Mouse (Mus musculus): Measurements from ENCODE around the gene Ctnnb1. TPM values are rescaled to one million over a fixed set of nuclear protein-coding genes. Genes with fewer than 3 reads are reported as not detected.
A peak's percentile ranks its signal among the peaks of the same experiment; 100 is the strongest.

Ctnnb1 gene
- total RNA-seq, 1 experiment from 2014 or later = 564 TPM

DNA sequence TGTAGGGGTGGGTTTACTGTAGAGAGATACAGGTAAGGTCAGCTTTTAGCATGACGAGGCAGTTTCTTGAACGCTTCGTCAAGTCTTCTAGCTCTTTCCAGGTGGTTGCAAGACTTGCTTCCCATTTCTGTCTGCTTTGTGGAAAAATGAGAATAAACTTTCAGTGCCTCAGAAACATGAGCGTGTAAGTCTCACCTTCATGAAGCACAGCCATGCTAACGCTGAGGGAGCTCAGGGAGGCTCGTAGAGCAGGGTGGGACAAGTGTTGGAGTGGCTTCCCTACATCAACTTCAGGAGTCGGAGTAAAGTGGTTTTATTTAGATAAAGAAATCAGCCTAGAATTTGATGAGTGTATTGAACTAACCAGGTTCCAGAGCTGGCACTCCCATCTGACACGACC, 17.1 kb downstream of the Ctnnb1 start:
- ATAC-seq (replicated peaks in 1 of 2; ENCODE audit: insufficient read depth in 1 of 2, low FRiP score in 2 of 2, low TSS enrichment in 1 of 2, low read depth in 1 of 2, poor library complexity in 2 of 2, severe bottlenecking in 2 of 2) = no peak

DNA sequence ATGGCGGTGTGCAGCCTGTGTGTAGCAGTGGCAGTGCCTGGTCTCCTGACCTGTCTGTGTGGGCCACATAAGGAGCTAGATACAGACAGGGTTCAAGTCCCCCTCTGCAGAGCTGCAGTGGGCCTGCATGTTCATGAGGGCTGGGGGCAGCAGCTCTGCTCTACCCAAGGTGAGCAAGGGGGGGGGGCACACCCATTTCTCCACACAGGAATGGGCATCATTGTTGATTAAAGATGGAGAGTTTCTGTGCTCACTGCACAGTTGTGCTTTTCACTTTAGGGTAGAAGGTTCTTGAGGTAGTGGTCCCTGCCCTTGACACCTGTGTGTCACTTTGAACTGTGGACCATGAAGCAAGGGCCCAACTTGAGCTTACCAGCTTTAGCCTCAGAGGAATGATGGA, 19.8 kb downstream of the Ctnnb1 start:
- no peak for ATAC-seq (replicated peaks in 1 of 2; ENCODE audit: insufficient read depth in 1 of 2, low FRiP score in 2 of 2, low TSS enrichment in 1 of 2, low read depth in 1 of 2, poor library complexity in 2 of 2, severe bottlenecking in 2 of 2)

DNA sequence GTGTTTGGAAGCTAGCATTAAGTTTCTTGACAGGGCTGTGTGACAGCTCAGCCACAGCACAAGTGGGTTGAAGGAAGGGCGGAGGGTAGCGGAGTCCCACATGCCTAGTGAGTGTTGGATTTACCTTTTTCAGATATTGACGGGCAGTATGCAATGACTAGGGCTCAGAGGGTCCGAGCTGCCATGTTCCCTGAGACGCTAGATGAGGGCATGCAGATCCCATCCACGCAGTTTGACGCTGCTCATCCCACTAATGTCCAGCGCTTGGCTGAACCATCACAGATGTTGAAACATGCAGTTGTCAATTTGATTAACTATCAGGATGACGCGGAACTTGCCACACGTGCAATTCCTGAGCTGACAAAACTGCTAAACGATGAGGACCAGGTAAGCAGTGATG, 21.7 kb downstream of the Ctnnb1 start:
- no peak for ATAC-seq (replicated peaks in 1 of 2; ENCODE audit: insufficient read depth in 1 of 2, low FRiP score in 2 of 2, low TSS enrichment in 1 of 2, low read depth in 1 of 2, poor library complexity in 2 of 2, severe bottlenecking in 2 of 2)

DNA sequence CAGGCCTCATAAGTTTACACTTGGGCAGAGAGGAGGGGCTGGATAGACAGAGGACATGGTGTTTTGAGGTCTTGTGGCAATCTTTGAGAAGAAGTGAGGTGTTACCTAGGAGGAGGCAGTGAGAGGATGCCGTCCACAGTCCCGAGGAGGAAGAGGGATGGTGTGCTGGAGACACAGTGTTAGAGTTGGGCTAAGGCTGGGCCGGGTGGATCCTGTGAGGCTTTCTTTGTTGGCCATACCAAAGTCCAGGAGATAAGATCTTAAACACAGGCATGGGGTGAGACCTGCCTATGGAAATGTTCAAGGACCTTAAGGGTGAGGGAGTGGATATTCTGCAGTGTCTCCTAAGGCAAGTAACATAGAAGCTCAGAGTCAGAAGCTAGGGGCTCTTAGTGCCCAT, 22.9 kb downstream of the Ctnnb1 start:
- ATAC-seq (replicated peaks in 1 of 2; ENCODE audit: insufficient read depth in 1 of 2, low FRiP score in 2 of 2, low TSS enrichment in 1 of 2, low read depth in 1 of 2, poor library complexity in 2 of 2, severe bottlenecking in 2 of 2) = no peak

DNA sequence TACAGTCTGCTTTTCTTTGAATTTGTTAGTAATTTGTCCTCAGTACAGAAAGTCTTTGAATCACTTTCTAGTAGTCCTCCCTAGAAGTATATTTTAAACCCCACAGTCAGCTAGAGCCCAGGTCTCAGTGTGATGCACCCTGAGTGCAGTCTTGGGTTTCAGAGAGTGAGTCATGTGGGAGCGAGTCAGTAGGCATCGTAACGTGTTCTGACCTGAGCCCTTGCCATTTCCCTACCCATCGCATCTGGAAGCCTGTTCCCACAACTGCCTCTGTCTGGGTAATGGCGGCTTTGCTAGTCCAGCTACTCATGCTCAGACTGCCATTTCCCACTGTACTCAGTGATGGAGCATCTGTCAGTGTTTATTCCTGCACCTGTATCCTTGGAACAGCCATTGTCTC, 29.0 kb downstream of the Ctnnb1 start:
- no peak for ATAC-seq (replicated peaks in 1 of 2; ENCODE audit: insufficient read depth in 1 of 2, low FRiP score in 2 of 2, low TSS enrichment in 1 of 2, low read depth in 1 of 2, poor library complexity in 2 of 2, severe bottlenecking in 2 of 2)

DNA sequence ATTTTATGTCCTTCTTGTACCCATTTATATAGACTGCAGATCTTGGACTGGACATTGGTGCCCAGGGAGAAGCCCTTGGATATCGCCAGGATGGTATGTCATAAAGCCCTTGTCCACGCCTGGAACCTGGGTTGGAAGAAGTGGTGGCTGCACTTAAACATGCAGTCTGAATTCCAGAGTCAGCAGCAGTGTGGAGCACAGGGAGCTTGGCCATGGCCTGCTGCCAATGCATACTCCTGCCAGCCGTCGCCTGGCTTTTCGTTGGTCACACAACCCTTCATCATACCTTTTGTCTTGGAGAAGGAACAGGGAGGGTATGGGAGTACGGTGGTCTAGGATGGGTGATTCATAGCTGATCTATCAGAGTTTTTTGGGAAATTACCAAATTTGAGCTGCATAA, 29.5 kb downstream of the Ctnnb1 start:
- ATAC-seq (replicated peaks in 1 of 2; ENCODE audit: insufficient read depth in 1 of 2, low FRiP score in 2 of 2, low TSS enrichment in 1 of 2, low read depth in 1 of 2, poor library complexity in 2 of 2, severe bottlenecking in 2 of 2) = no peak

DNA sequence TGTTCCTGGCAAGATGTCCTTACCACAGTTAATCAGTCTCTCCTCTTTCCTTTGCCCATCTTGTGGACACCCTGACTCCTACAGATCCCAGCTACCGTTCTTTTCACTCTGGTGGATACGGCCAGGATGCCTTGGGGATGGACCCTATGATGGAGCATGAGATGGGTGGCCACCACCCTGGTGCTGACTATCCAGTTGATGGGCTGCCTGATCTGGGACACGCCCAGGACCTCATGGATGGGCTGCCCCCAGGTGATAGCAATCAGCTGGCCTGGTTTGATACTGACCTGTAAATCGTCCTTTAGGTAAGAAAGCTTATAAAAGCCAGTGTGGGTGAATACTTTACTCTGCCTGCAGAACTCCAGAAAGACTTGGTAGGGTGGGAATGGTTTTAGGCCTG, 30.2 kb downstream of the Ctnnb1 start:
- ATAC-seq (replicated peaks in 1 of 2; ENCODE audit: insufficient read depth in 1 of 2, low FRiP score in 2 of 2, low TSS enrichment in 1 of 2, low read depth in 1 of 2, poor library complexity in 2 of 2, severe bottlenecking in 2 of 2) = no peak

DNA sequence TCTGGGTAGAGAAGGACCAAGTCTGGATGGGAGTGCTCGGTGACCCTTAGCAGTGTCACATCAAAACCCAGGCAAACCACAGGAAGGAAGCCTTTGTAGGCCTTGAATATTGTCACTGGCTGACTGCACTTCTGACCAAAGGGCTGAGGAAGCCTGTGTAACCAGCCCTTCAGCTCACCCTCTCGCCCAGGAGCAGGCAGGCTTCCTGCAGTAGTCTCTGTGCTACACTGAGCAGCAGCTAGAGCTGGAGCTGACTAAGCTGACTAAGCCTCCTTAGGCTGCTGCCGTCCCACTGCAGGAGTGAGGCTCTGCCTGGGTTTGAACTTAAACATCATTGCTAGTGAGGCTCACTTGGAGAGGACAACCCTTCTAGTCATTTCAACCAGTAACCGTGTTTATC, 31.6 kb downstream of the Ctnnb1 start:
- peak; percentile 50 to 57; a peak in 3 of 4 replicates for ATAC-seq (replicated peaks in 1 of 2; ENCODE audit: insufficient read depth in 1 of 2, low FRiP score in 2 of 2, low TSS enrichment in 1 of 2, low read depth in 1 of 2, poor library complexity in 2 of 2, severe bottlenecking in 2 of 2)

DNA sequence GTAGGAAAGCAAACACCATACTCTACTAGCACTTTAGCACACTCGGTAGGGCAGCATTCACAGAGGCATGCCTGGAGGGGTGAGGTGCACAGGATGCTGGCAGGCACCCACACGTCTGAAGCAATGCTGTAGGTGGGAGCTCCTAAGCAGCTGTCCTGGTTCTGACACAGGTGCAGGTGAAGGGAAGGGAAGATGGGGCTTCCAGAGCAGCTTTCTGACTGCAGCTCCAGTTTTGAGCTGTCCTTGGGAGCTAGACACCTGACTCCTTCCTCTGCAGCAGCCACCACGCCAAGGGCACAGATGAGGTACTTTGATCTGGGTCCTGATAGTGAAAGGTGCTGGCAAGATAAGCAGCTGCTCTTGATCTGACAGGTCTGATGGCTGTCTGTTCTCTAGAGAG, 32.5 kb downstream of the Ctnnb1 start:
- ATAC-seq (replicated peaks in 1 of 2; ENCODE audit: insufficient read depth in 1 of 2, low FRiP score in 2 of 2, low TSS enrichment in 1 of 2, low read depth in 1 of 2, poor library complexity in 2 of 2, severe bottlenecking in 2 of 2) = no peak

DNA sequence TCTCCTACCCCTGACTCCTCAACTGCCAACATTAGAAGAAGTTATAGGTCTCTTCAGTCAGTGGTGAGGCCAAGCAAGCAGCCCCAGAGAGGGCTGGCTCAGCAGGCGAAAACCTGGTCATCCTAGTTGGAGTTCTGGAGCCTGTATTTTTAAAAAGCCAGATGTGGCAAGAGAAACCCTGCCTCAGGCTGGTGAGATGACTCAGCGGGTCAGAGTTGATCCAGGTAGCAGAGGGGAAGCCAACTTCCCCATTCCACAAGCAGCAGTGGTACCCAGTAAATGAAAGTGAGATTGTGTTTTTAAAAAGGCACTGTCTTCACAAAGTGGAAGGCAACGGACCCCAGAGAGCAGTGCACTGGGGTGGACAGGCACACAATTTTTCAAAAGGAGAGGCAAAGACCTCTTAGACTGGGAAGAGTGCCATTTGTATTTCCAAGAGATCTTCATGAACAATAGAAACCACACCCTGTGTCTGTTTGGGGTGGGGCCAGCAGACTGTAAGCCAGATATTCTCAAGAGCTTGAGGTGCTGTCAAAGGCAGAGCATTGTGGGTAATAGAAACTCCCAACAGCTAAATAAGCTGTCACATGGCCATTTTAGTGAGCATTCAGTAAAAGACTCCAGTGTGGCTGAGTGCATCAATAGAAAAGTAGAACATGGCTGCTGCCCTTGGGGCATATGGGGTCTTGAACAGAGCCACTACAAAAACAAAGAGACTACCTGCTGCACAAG, 33.1 kb downstream of the Ctnnb1 start:
- peak; percentile 52 to 71 for ATAC-seq (replicated peaks in 1 of 2; ENCODE audit: insufficient read depth in 1 of 2, low FRiP score in 2 of 2, low TSS enrichment in 1 of 2, low read depth in 1 of 2, poor library complexity in 2 of 2, severe bottlenecking in 2 of 2)

DNA sequence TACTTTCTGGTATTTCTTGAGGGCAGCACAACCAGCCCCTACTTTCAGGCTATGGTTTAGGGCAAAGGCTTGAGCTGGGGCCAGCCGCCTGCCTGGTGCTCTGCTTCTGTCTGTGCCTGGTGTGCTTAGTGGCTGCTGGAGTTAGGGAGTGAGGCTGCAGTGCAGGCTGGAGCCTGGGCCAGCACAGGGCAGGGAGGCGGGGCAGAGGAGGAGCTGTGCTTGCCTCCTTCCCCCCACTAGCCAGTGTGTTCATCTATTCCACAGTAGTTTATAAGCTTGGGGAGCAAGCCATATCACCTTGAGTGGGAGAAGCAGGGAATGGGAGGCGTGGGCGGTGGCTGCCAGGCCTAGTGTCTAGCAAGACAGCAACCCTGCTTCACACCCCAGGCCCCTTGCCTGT, 34.1 kb downstream of the Ctnnb1 start:
- ATAC-seq (replicated peaks in 1 of 2; ENCODE audit: insufficient read depth in 1 of 2, low FRiP score in 2 of 2, low TSS enrichment in 1 of 2, low read depth in 1 of 2, poor library complexity in 2 of 2, severe bottlenecking in 2 of 2) = no peak

DNA sequence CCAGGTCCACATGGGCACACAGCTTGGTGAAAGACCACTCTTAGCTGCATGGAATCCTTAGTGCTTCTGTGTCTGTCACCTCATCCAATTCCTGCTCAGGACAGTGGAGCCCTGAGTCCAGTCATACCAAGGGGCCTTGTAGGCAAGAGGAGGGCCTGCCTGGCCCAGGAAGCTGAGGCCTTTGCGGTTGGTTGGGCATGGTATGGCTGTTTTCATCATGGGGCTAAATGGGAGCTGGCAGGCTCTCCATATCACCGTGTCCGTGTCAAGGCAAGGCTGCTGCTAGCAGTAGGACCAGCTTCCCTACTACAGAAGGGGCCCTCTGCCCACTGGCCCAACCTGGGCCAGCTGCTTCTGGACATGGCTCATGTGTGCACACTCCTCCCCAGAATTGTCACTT, 34.7 kb downstream of the Ctnnb1 start:
- ATAC-seq (replicated peaks in 1 of 2; ENCODE audit: insufficient read depth in 1 of 2, low FRiP score in 2 of 2, low TSS enrichment in 1 of 2, low read depth in 1 of 2, poor library complexity in 2 of 2, severe bottlenecking in 2 of 2) = no peak

DNA sequence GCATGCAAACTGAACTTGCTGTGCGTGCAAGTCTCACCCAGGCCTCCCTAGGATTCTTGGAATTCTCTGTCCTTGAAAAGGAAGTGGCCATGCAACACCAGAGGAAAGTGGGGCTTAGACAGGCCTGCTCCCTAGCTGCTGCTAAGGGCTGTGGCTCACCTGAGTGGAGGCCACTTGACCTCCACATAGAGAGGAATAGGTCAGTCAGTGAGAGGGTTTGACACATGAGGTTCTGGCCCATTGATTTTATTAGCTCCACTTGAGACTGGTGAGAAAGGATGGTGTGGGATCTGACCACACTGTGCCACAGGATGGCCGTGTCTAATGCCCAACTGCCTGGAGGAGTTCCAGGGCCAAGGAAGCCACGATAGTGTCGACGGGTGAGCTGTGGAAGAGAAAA, 35.2 kb downstream of the Ctnnb1 start:
- ATAC-seq (replicated peaks in 1 of 2; ENCODE audit: insufficient read depth in 1 of 2, low FRiP score in 2 of 2, low TSS enrichment in 1 of 2, low read depth in 1 of 2, poor library complexity in 2 of 2, severe bottlenecking in 2 of 2) = no peak

DNA sequence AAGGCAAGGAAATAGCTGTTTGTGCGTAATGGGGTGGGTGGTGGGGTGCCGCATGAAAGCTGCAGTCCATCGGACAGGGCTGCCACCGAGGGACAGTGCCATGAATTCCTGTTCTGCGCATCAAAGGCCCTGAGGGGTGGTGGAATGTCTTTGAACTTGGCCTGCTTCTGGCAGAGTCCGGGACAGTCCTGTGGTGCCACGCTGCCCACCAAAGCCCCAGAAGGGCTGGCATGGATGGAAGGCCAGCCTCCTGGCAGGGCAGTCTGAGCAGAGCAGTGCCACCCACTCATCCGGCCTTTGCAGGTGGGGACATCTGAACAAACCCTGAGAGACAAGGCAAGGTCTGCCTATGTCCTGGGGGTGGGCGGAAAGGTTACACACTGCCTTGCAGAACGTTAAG, 36.0 kb downstream of the Ctnnb1 start:
- no peak for ATAC-seq (replicated peaks in 1 of 2; ENCODE audit: insufficient read depth in 1 of 2, low FRiP score in 2 of 2, low TSS enrichment in 1 of 2, low read depth in 1 of 2, poor library complexity in 2 of 2, severe bottlenecking in 2 of 2)

DNA sequence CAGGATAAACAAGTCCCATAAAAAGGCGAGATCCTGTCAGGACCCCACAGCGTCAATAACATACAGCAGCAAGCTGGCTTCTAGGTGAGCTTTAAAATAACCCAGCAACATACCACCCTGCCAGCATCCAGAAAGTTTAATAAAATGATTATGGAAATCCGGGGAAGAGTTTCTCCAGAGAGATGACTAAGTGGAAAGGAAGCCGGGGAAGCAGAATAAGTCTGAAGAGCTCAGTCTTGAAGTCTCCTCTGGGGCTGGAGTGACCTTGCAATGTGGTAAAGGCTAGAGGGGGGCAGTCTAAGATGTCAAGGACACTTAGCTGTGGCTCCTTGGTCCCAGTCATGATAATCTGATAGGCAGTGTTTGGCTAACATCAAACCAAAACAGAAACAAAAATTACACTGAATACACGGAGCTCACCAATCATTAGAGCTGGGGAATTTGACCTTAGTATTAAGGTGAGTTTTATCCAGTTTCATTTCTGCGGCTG, 44.1 kb downstream of the Ctnnb1 start:
- no peak for ATAC-seq (replicated peaks in 1 of 2; ENCODE audit: insufficient read depth in 1 of 2, low FRiP score in 2 of 2, low TSS enrichment in 1 of 2, low read depth in 1 of 2, poor library complexity in 2 of 2, severe bottlenecking in 2 of 2)

DNA sequence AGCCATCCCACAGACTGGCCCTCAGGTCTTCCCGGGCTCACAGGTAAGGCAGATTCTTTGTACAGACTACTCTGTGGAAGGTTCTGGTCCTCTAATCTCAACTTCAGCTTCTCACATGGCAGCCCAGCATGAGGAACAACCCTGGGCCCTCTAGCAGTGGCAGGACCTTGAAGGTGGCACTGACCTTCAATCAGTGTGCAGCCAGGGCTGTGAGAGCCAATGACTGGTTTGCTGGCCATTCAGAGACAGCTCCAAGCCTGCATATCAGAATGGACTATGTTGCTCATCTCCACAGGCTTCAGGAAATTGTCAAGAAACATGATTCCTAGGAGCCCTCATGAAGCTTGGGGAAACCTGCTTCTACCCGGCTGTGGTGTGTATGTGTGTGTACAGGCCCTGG, 45.2 kb downstream of the Ctnnb1 start:
- no peak for ATAC-seq (replicated peaks in 1 of 2; ENCODE audit: insufficient read depth in 1 of 2, low FRiP score in 2 of 2, low TSS enrichment in 1 of 2, low read depth in 1 of 2, poor library complexity in 2 of 2, severe bottlenecking in 2 of 2)

DNA sequence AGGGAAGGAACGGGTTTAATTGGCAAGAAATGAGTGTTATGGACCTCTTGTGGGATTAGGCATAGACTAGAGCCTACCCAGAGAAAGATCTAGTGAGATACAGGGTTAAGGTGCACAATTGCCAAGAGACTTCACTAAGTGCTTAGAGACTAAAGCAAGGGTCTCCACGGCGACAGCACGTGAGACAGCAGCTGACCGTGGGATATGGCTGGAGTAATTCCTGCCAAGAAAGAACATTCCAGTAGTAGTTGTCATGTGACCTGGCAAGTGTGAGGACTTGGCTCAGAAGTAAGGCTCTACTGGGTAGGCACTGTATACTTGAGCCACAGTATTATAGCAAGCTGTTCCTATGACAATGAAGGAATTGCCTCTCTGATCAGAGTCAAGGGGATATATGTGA, 47.1 kb downstream of the Ctnnb1 start:
- ATAC-seq (replicated peaks in 1 of 2; ENCODE audit: insufficient read depth in 1 of 2, low FRiP score in 2 of 2, low TSS enrichment in 1 of 2, low read depth in 1 of 2, poor library complexity in 2 of 2, severe bottlenecking in 2 of 2) = no peak

DNA sequence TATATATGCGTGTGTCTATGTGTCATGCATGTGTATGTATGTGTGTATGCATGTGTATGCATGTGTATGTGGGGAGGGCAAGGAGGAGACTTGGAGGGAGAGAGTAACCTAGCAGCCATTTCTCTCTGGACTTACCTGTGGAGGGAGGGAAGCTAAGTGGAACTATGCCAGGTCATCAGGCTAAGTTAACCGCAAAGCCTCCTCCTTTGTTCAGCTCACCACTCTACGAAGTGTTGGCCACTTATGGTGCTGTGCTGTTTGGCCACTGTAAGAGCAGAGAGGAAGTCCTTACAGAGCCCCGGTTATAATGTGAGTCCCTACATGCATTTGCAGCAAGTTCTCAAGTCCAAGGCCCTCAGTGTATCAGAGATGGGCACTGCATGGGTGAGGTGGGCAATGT, 47.8 kb downstream of the Ctnnb1 start:
- ATAC-seq (replicated peaks in 1 of 2; ENCODE audit: insufficient read depth in 1 of 2, low FRiP score in 2 of 2, low TSS enrichment in 1 of 2, low read depth in 1 of 2, poor library complexity in 2 of 2, severe bottlenecking in 2 of 2) = no peak

DNA sequence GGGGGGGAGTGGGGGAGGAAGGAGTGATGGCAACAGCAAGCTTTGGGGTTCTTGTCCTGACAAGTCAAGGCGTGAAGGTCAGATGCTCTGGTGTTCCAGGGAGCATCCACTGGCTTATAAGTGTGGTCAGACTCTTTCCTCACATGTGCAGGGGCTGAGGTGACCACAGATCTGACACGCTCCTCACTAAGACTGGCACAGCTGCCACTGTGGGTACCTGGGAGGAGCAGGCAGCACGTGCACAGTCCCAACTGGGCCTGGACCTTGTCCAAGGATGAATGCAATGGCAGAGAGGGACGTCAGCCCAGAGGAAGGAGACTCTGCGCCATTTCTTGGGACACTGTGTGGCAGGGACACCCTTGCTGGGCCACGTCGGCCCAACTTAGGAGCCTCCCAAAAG, 52.8 kb downstream of the Ctnnb1 start:
- ATAC-seq (replicated peaks in 1 of 2; ENCODE audit: insufficient read depth in 1 of 2, low FRiP score in 2 of 2, low TSS enrichment in 1 of 2, low read depth in 1 of 2, poor library complexity in 2 of 2, severe bottlenecking in 2 of 2) = no peak
